Mouse (Mus musculus) MEL (cell line): ENCODE data around the gene Snapc1. TPM values are rescaled to one million over a fixed set of nuclear protein-coding genes. Genes with fewer than 3 reads are reported as not detected.

Experiments
- DNase-seq: peaks from one replicate; pipeline ENCODE4 v3.0.0; 2011; ENCODE audit warnings: low read depth, low spot score
- H3K27ac ChIP-seq: 2 replicates; pipeline ENCODE4 v1.5.1; 2012; ENCODE audit warnings: low read depth, mild to moderate bottlenecking, control low read depth, low read length, moderate library complexity; ENCODE audit not compliant: control insufficient read depth
- H3K27me3 ChIP-seq, 2 experiments: fragments of 150-350 bp in 1 of 2; sonication (generic) in 1 of 2; 2 replicates each; pipeline ENCODE4 v1.6.1; 2012; ENCODE audit warnings: low read length in 2 of 2, mild to moderate bottlenecking in 2 of 2, improper control_type of control experiment in 1 of 2, moderate library complexity in 1 of 2; ENCODE audit not compliant: insufficient read depth in 2 of 2, control insufficient read depth in 1 of 2
- H3K36me3 ChIP-seq, 2 experiments: 2 replicates each; pipeline ENCODE4 v1.6.1; 2012 to 2014; ENCODE audit warnings: low read length in 2 of 2, improper control_type of control experiment in 1 of 2, inconsistent platforms in 1 of 2, mild to moderate bottlenecking in 1 of 2; ENCODE audit not compliant: insufficient read depth in 2 of 2, control insufficient read depth in 1 of 2
- H3K4me1 ChIP-seq, 2 experiments: fragments of 150-350 bp in 1 of 2; sonication (generic) in 1 of 2; 2 replicates each; pipeline ENCODE4 v1.6.1; 2012; ENCODE audit warnings: low read length in 2 of 2, improper control_type of control experiment in 1 of 2, mild to moderate bottlenecking in 1 of 2; ENCODE audit not compliant: insufficient read depth in 2 of 2, control insufficient read depth in 1 of 2
- H3K4me3 ChIP-seq, 2 experiments: fragments of 150-350 bp in 1 of 2; sonication (generic) in 1 of 2; 2 replicates each; pipeline ENCODE4 v1.5.1; 2012; ENCODE audit warnings: low read depth in 2 of 2, low read length in 2 of 2, mild to moderate bottlenecking in 2 of 2, moderate library complexity in 2 of 2, control low read depth in 1 of 2, improper control_type of control experiment in 1 of 2; ENCODE audit not compliant: control insufficient read depth in 1 of 2, insufficient read depth in 1 of 2
- H3K79me2 ChIP-seq: 2 replicates; pipeline ENCODE4 v1.6.1; 2012; ENCODE audit warnings: mild to moderate bottlenecking, low read length, moderate library complexity; ENCODE audit not compliant: control insufficient read depth, poor library complexity, insufficient read depth
- H3K9ac ChIP-seq: 2 replicates; pipeline ENCODE4 v1.6.1; 2012; ENCODE audit warnings: low read depth, mild to moderate bottlenecking, control low read depth, low read length, moderate library complexity; ENCODE audit not compliant: control insufficient read depth, poor library complexity, severe bottlenecking
- H3K9me3 ChIP-seq: fragments of 150-350 bp; sonication (generic); replicated peaks from 2 replicates; pipeline ENCODE4 v1.6.1; 2012; ENCODE audit warnings: mild to moderate bottlenecking, low read length, improper control_type of control experiment, moderate library complexity; ENCODE audit not compliant: insufficient read depth
- BHLHE40 ChIP-seq: IDR thresholded peaks from 2 replicates; pipeline ENCODE4 v1.6.1; 2012; ENCODE audit warnings: low read depth, mild to moderate bottlenecking, inconsistent platforms, low read length, improper control_type of control experiment, borderline replicate concordance
- CTCF ChIP-seq, 3 experiments: IDR thresholded peaks in 2 of 3; conservative IDR thresholded peaks in 1 of 3; 2 replicates each; pipeline ENCODE4 v1.5.1; 2011 to 2012; ENCODE audit warnings: low read length in 3 of 3, low read depth in 2 of 3, mild to moderate bottlenecking in 2 of 3, improper control_type of control experiment in 1 of 3, inconsistent platforms in 1 of 3, mixed read lengths in 1 of 3, moderate library complexity in 1 of 3; ENCODE audit not compliant: control insufficient read depth in 1 of 3, insufficient read depth in 1 of 3, poor library complexity in 1 of 3, severe bottlenecking in 1 of 3
- ETS1 ChIP-seq: IDR thresholded peaks from 2 replicates; pipeline ENCODE4 v1.6.1; 2012; ENCODE audit warnings: low read depth, mild to moderate bottlenecking, inconsistent platforms, low read length, improper control_type of control experiment, moderate library complexity
- GABPA ChIP-seq: IDR thresholded peaks from 2 replicates; pipeline ENCODE4 v1.6.1; 2012; ENCODE audit warnings: low read depth, mild to moderate bottlenecking, inconsistent platforms, low read length, improper control_type of control experiment, moderate library complexity
- GATA1 ChIP-seq: IDR thresholded peaks from 2 replicates; pipeline ENCODE4 v1.6.1; 2011; ENCODE audit warnings: low read depth, low read length, improper control_type of control experiment
- JUND ChIP-seq: IDR thresholded peaks from 2 replicates; pipeline ENCODE4 v1.6.1; 2011; ENCODE audit warnings: low read depth, mild to moderate bottlenecking, improper control_type of control experiment, low read length
- KAT2A ChIP-seq: conservative IDR thresholded peaks from 2 replicates; pipeline ENCODE4 v1.6.1; 2012; ENCODE audit warnings: low read depth, low read length, improper control_type of control experiment, inconsistent platforms
- MAFK ChIP-seq: IDR thresholded peaks from 2 replicates; pipeline ENCODE4 v1.6.1; 2011; ENCODE audit warnings: low read depth, mild to moderate bottlenecking, low read length, improper control_type of control experiment, borderline replicate concordance
- MAX ChIP-seq: IDR thresholded peaks from 2 replicates; pipeline ENCODE4 v1.6.1; 2011; ENCODE audit warnings: low read length, improper control_type of control experiment
- MEF2A ChIP-seq: IDR thresholded peaks from 2 replicates; pipeline ENCODE4 v1.6.1; 2014; ENCODE audit warnings: low read depth, mild to moderate bottlenecking, inconsistent platforms, low read length, improper control_type of control experiment; ENCODE audit not compliant: poor library complexity, insufficient replicate concordance, severe bottlenecking; ENCODE audit errors: extremely low read depth
- MYC ChIP-seq: IDR thresholded peaks from 2 replicates; pipeline ENCODE4 v1.6.1; 2011; ENCODE audit warnings: low read depth, mild to moderate bottlenecking, low read length, improper control_type of control experiment, moderate library complexity
- POLR2AphosphoS2 ChIP-seq: IDR thresholded peaks from 2 replicates; pipeline ENCODE4 v1.6.1; 2011; ENCODE audit warnings: low read length, improper control_type of control experiment
- RCOR1 ChIP-seq: IDR thresholded peaks from 2 replicates; pipeline ENCODE4 v1.6.1; 2012; ENCODE audit warnings: low read depth, mild to moderate bottlenecking, inconsistent platforms, low read length, improper control_type of control experiment
- TCF12 ChIP-seq: IDR thresholded peaks from 2 replicates; pipeline ENCODE4 v1.6.1; 2014; ENCODE audit warnings: low read depth, mild to moderate bottlenecking, inconsistent platforms, low read length, improper control_type of control experiment, moderate library complexity
- USF2 ChIP-seq, 2 experiments: IDR thresholded peaks; 2 replicates each; pipeline ENCODE4 v1.6.1; 2011 to 2012; ENCODE audit warnings: improper control_type of control experiment in 2 of 2, low read length in 2 of 2, borderline replicate concordance in 1 of 2, inconsistent platforms in 1 of 2, low read depth in 1 of 2, mild to moderate bottlenecking in 1 of 2; ENCODE audit not compliant: insufficient read depth in 1 of 2
- ZC3H11A ChIP-seq: IDR thresholded peaks from 2 replicates; pipeline ENCODE4 v1.6.1; 2012; ENCODE audit warnings: low read depth, mild to moderate bottlenecking, inconsistent platforms, low read length, improper control_type of control experiment
- ZMIZ1 ChIP-seq: IDR thresholded peaks from 2 replicates; pipeline ENCODE4 v1.6.1; 2012; ENCODE audit warnings: low read depth, mild to moderate bottlenecking, inconsistent platforms, low read length, improper control_type of control experiment, moderate library complexity
- polyA plus RNA-seq, 2 experiments: library from polyadenylated mRNA; stranded (reverse) in 1 of 2; unstranded in 1 of 2; fragments of >175 nt in 1 of 2; fragments of >200 nt in 1 of 2; gene quantifications; 2 replicates each; pipeline versions ENCODE4 v1.2.1 to v1.2.4; 2012; ENCODE audit warnings: low replicate concordance in 2 of 2, low read depth in 1 of 2; ENCODE audit not compliant: insufficient read length in 2 of 2, insufficient read depth in 1 of 2, missing spikeins in 1 of 2
- total RNA-seq: library from RNA; depleted of rRNA; stranded (reverse); fragments of 300-350 nt; gene quantifications from 2 replicates; pipeline ENCODE4 v1.2.3, GENCODE M21; 2012

Snapc1 gene
- total and polyA plus RNA-seq, 3 experiments = 13.7 to 19.2 TPM; not detected in 1

DNA sequence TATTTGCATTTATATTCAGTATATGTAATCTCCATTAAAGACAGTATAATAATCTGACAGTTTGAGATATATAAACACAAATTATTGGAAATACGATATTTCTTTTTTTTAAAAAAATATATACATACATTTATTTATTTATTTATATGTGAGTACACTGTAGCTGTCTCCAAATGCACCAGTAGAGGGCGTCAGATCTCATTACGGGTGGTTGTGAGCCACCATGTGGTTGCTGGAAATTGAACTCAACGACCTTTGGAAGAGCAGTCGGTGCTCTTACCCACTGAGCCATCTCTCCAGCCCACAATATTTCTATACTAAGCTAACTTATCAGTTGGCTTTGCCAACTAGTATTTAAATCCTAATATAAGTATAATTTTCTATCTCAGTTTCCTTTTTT lies 33.0 kb upstream of the Snapc1 start:
- no peaks in the 10 kb centered on the region for H3K9me3 ChIP-seq
- H3K4me3 ChIP-seq = no peak overlapping the region
- no peak overlapping the region for H3K27ac ChIP-seq
- DNase-seq = peak; percentile 60
- peaks cover 0 to 1% of the 10 kb centered on the region in 2 experiments; a peak in 2 of 4 replicates for H3K4me1 ChIP-seq
- peaks cover 3 to 30% of the 10 kb centered on the region in 2 experiments; a peak in 3 of 4 replicates for H3K36me3 ChIP-seq
- no peaks in the 10 kb centered on the region; the same call in 1 of the 2 replicates for H3K79me2 ChIP-seq
- H3K27me3 ChIP-seq = no peaks in the 10 kb centered on the region
- TF ChIP-seq ZC3H11A (no peak), POLR2AphosphoS2 (no peak), CTCF (IDR thresholded peaks at IDR 0.05 in 2 of 3, conservative IDR thresholded peaks at IDR 0.05 in 1 of 3; ENCODE audit: control insufficient read depth in 1 of 3, insufficient read depth in 1 of 3, low read depth in 2 of 3, low read length in 3 of 3, poor library complexity in 1 of 3, severe bottlenecking in 1 of 3) (peak; percentile 27 to 58 (median 43)), MYC (peak; percentile 67; the same call in 1 of the 2 replicates)
- no peak overlapping the region for H3K9ac ChIP-seq

DNA sequence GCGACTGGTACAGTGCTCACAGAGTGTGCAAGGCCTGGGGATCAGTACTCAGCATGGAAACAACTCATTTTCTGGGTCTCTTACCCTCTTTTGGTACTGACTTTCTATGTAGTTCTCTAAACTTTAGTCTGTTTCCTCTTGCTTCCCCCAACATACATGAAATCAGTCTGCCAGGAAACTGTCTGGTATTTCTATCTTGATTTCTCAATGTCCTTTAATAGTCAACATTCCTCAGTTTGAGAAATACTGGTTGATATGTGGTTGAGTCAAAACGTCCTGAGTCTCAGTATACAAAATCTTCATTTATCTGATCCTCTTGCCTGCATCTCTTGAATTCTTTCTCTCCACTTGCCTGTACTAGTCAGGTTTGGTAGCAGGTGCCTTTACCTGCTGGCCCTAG lies 29.8 kb upstream of the Snapc1 start:
- no peak for TF ChIP-seq RCOR1
- no peak for TF ChIP-seq BHLHE40
- no peak for TF ChIP-seq MEF2A
- no peak for TF ChIP-seq MAX
- TF ChIP-seq TCF12 = no peak
- TF ChIP-seq GATA1 = no peak
- no peak for TF ChIP-seq MYC
- TF ChIP-seq CTCF (IDR thresholded peaks at IDR 0.05 in 2 of 3, conservative IDR thresholded peaks at IDR 0.05 in 1 of 3; ENCODE audit: control insufficient read depth in 1 of 3, insufficient read depth in 1 of 3, low read depth in 2 of 3, low read length in 3 of 3, poor library complexity in 1 of 3, severe bottlenecking in 1 of 3) = no peak
- TF ChIP-seq ETS1 = no peak
- TF ChIP-seq KAT2A = no peak
- TF ChIP-seq ZMIZ1 = no peak
- no peak for TF ChIP-seq JUND
- no peak for TF ChIP-seq MAFK
- no peak for TF ChIP-seq GABPA
- TF ChIP-seq USF2 (IDR thresholded peaks at IDR 0.05; ENCODE audit: borderline replicate concordance in 1 of 2, insufficient read depth in 1 of 2, low read depth in 1 of 2, low read length in 2 of 2) = no peak
- no peak for TF ChIP-seq POLR2AphosphoS2
- TF ChIP-seq, all 39 proteins: peak for 0
- Histone ChIP-seq H3K4me1 (no peaks in the 10 kb centered on the region), H3K36me3 (peaks cover 3 to 41% of the 10 kb centered on the region in 2 experiments; a peak in 3 of 4 replicates), H3K27ac (no peak overlapping the region), H3K4me3 (no peak overlapping the region), H3K27me3 (no peaks in the 10 kb centered on the region), H3K9ac (no peak overlapping the region), H3K79me2 (no peaks in the 10 kb centered on the region), H3K9me3 (no peaks in the 10 kb centered on the region)
- no peak for DNase-seq
